ENCODE assay signal across 22 mouse cellular contexts in the genomic region with DNA sequence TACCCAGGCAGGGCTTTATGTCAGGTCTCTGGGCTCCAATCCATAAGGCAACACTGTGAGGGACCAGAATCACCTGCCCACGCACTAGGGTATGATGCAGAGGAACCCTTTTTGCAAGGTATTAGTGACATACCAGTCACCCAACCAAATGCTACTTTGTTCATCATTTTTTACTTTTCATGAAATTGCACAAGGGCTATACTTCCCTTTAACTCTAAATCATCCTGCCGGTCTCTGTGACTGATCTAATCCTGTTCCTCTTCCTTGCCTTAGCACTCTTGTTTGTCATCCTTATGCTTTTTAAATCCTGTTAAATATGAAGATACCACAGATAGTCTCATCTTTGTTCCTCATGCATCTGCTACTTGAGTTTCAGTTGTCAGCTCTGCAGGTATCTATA. TPM values are rescaled to one million over a fixed set of nuclear protein-coding genes. Genes with fewer than 3 reads are reported as not detected.
DNase-seq lines count a peak whose midpoint lies in the region; ATAC-seq and TF ChIP-seq lines count a peak whose summit lies in the region.
"Had no signal": no experiment of that assay in that cellular context is flagged by ENCODE, and none has a peak within 500 bp of the region (broad histone marks: within the 10 kb centered on the region; RNA-seq: fewer than 3 reads in every experiment).

No protein-coding gene starts in this region.

- no peak for ATAC-seq in lung, postnatal 0 days
- peak; percentile 95 for ATAC-seq in granulocyte monocyte progenitor cell, adult 5-6 weeks (replicated peaks; ENCODE audit: poor library complexity, severe bottlenecking)
- ATAC-seq in megakaryocyte progenitor cell, adult 5-6 weeks (replicated peaks; ENCODE audit: poor library complexity), result peak; percentile 85
- ATAC-seq in neutrophil, adult 5-6 weeks (ENCODE audit: extremely low read depth, insufficient number of reproducible peaks, low FRiP score, poor library complexity, severe bottlenecking), result peak; percentile 30; the same call in 1 of the 2 replicates
- ATAC-seq: forebrain, embryonic 13.5 days; forebrain, embryonic 15.5 days; forebrain, postnatal 0 days had no signal

- H3K9me3 ChIP-seq in lung, postnatal 0 days (ENCODE audit: low read length), result no peaks in the 10 kb centered on the region
- H3K9me3 ChIP-seq: embryonic facial prominence, embryonic 10.5 days; embryonic facial prominence, embryonic 12.5 days; forebrain, embryonic 13.5 days; forebrain, embryonic 15.5 days had no signal

- no peak overlapping the region for H3K4me2 ChIP-seq in lung, postnatal 0 days (replicated peaks; ENCODE audit: low read depth, low read length)
- H3K4me2 ChIP-seq: embryonic facial prominence, embryonic 12.5 days; forebrain, embryonic 13.5 days; forebrain, embryonic 15.5 days had no signal

- no peak overlapping the region for H3K4me3 ChIP-seq in lung, postnatal 0 days (ENCODE audit: low read depth, low read length)
- H3K4me3 ChIP-seq: embryonic facial prominence, embryonic 10.5 days; embryonic facial prominence, embryonic 12.5 days; forebrain, embryonic 13.5 days; forebrain, embryonic 15.5 days had no signal

- no peak overlapping the region for H3K27ac ChIP-seq in lung, postnatal 0 days (ENCODE audit: low read length)
- H3K27ac ChIP-seq: embryonic facial prominence, embryonic 10.5 days; embryonic facial prominence, embryonic 12.5 days; forebrain, embryonic 13.5 days; forebrain, embryonic 15.5 days had no signal

- no peaks in the 10 kb centered on the region for H3K36me3 ChIP-seq in lung, postnatal 0 days (ENCODE audit: insufficient read depth, low read length)
- H3K36me3 ChIP-seq: embryonic facial prominence, embryonic 10.5 days; embryonic facial prominence, embryonic 12.5 days; forebrain, embryonic 15.5 days had no signal

- no peak overlapping the region for H3K9ac ChIP-seq in lung, postnatal 0 days (replicated peaks; ENCODE audit: low read depth)
- H3K9ac ChIP-seq: embryonic facial prominence, embryonic 12.5 days; forebrain, embryonic 13.5 days; forebrain, embryonic 15.5 days; forebrain, postnatal 0 days had no signal

- no peaks in the 10 kb centered on the region for H3K4me1 ChIP-seq in lung, postnatal 0 days (ENCODE audit: insufficient read depth, low read depth, low read length)
- H3K4me1 ChIP-seq: embryonic facial prominence, embryonic 10.5 days; embryonic facial prominence, embryonic 12.5 days; forebrain, embryonic 13.5 days; forebrain, embryonic 15.5 days had no signal

- no peak for TF ChIP-seq CTCF in lung, postnatal 0 days (IDR thresholded peaks at IDR 0.05)

- TF ChIP-seq EP300 in lung, postnatal 0 days (IDR thresholded peaks at IDR 0.05), result no peak

- H3K27me3 ChIP-seq in lung, postnatal 0 days (replicated peaks; ENCODE audit: insufficient read depth, low read length), result no peaks in the 10 kb centered on the region
- H3K27me3 ChIP-seq: embryonic facial prominence, embryonic 12.5 days; forebrain, embryonic 13.5 days; forebrain, embryonic 15.5 days had no signal

- 68% methylated on average over 2 of the region's 2 CpGs for WGBS in lung, postnatal 0 days

- peak; percentile 13 for DNase-seq in lung, postnatal 36 days
- DNase-seq in lung, postnatal 0 days (ENCODE audit: low spot score), result no peak
- DNase-seq in frontal cortex, postnatal 10 days (ENCODE audit: low spot score in 2 of 2), result no peak
- no peak for DNase-seq in urinary bladder, postnatal 25 days (ENCODE audit: low spot score)
- DNase-seq in adrenal gland, adult 2 months, result no peak
- DNase-seq: adrenal gland, adult 8-10 months; adrenal gland, postnatal 14 days; adrenal gland, postnatal 36 days; cerebellum, adult 11-12 months; cerebellum, adult 2 months; cerebellum, adult 9-10 months; cerebellum, postnatal 10 days; cerebellum, postnatal 36 days; forebrain, postnatal 0 days had no signal

RNA-seq across cellular contexts. Expression of gene Txndc16, which starts 18.9 kb away (rescaled TPM):
- 9.4 and 14.0 TPM in 2 replicates for polyA plus RNA-seq in lung, postnatal 0 days (2015; fragmentation: Nextera tagmentation; extraction: Ambion mirVana)
- total RNA-seq in granulocyte monocyte progenitor cell, adult 5-6 weeks (2014; fragmentation: Nextera tagmentation), result 6.4 and 26.8 TPM in 2 replicates
- 14.1 and 23.8 TPM in 2 replicates for total RNA-seq in granulocyte monocyte progenitor cell, adult 5-6 weeks (2017)
- 8.1 and 11.1 TPM in 2 replicates for total RNA-seq in megakaryocyte progenitor cell, adult 5-6 weeks (2015)
- total RNA-seq in megakaryocyte progenitor cell, adult 5-6 weeks (2017), result 11.2 and 14.2 TPM in 2 replicates
- total RNA-seq in neutrophil, adult 5-6 weeks (2017), result 98.5 and 125 TPM in 2 replicates
- 10 to 100 TPM; 16.5 to 17.0 TPM for total RNA-seq in adrenal gland, adult 2 months (2021)
- polyA plus RNA-seq in adrenal gland, adult 2 months (2012; rRNA removed), result 6.6 and 14.6 TPM in 2 replicates

RNA-seq across cellular contexts. Expression of gene Gpr137c, which starts 19.5 kb away (rescaled TPM):
- polyA plus RNA-seq in lung, postnatal 0 days (2015; fragmentation: Nextera tagmentation; extraction: Ambion mirVana), result 1.8 and 2.0 TPM in 2 replicates
- 0.34 and 2.2 TPM in 2 replicates for total RNA-seq in granulocyte monocyte progenitor cell, adult 5-6 weeks (2014; fragmentation: Nextera tagmentation)
- total RNA-seq in granulocyte monocyte progenitor cell, adult 5-6 weeks (2017), result 1.3 and 2.0 TPM in 2 replicates
- 1.5 and 2.2 TPM in 2 replicates for total RNA-seq in megakaryocyte progenitor cell, adult 5-6 weeks (2015)
- total RNA-seq in megakaryocyte progenitor cell, adult 5-6 weeks (2017), result 1.7 and 2.3 TPM in 2 replicates
- total RNA-seq in neutrophil, adult 5-6 weeks (2017), result 7.8 and 8.2 TPM in 2 replicates
- total RNA-seq in adrenal gland, adult 2 months (2021), result 1 to 10 TPM in 1 of 2 experiments, under 1 TPM in 1; 0.92 to 1.6 TPM
- polyA plus RNA-seq in adrenal gland, adult 2 months (2012; rRNA removed), result 2.8 and 6.3 TPM in 2 replicates
- total RNA-seq: MEL had no signal
